Mouse (Mus musculus): ENCODE measurements at regions not wholly inside any gene's neighbourhood (a gene's known extent, or its start where the extent isn't known, plus 50 kb on each side); places are given as distances from the start of the nearest gene placed in this dataset.
A peak's percentile ranks its signal among the peaks of the same experiment; 100 is the strongest.

GRCm38 (mm10) chr15:97607617-97608206 lies 97.9 kb downstream of the Rpap3 start:
- no peaks in the 10 kb centered on the region for H3K27me3 ChIP-seq (ENCODE audit: control insufficient read depth, insufficient read depth, low read length)
- no peaks in the 10 kb centered on the region for H3K4me1 ChIP-seq (ENCODE audit: control insufficient read depth, insufficient read depth, low read length)
- H3K9ac ChIP-seq (ENCODE audit: low read depth, low read length), result no peak overlapping the region
- DNase-seq, result no peak
- H3K27ac ChIP-seq, result no peak overlapping the region
- WGBS, result 84% methylated on average over 15 of the region's 15 CpGs
- no peak for TF ChIP-seq CTCF (IDR thresholded peaks at IDR 0.05)
- no peak for TF ChIP-seq EP300 (IDR thresholded peaks at IDR 0.05; ENCODE audit: insufficient read depth, low read depth, low read length)
- no peak for TF ChIP-seq POLR2A (IDR thresholded peaks at IDR 0.05; ENCODE audit: insufficient read depth, low read depth, low read length)
- intact Hi-C loops (cut with DNase I), result no loop called here
- H3K36me3 ChIP-seq (ENCODE audit: control insufficient read depth, insufficient read depth, low read length), result no peaks in the 10 kb centered on the region
- no peaks in the 10 kb centered on the region for H3K79me2 ChIP-seq (replicated peaks; ENCODE audit: control insufficient read depth, insufficient read depth, low read length)
- H3K4me3 ChIP-seq, result no peak overlapping the region

GRCm38 (mm10) chr15:97606630-97607381 lies 98.8 kb downstream of the Rpap3 start:
- peak; percentile 24 to 26 for DNase-seq
- no peaks in the 10 kb centered on the region for H3K27me3 ChIP-seq (ENCODE audit: control insufficient read depth, insufficient read depth, low read length)
- H3K4me1 ChIP-seq (ENCODE audit: control insufficient read depth, insufficient read depth, low read length), result no peaks in the 10 kb centered on the region
- intact Hi-C loops (cut with DNase I), result no loop called here
- 14% methylated on average over 25 of the region's 25 CpGs for WGBS
- no peak overlapping the region for H3K27ac ChIP-seq
- no peak for TF ChIP-seq EP300 (IDR thresholded peaks at IDR 0.05; ENCODE audit: insufficient read depth, low read depth, low read length)
- TF ChIP-seq POLR2A (IDR thresholded peaks at IDR 0.05; ENCODE audit: insufficient read depth, low read depth, low read length), result no peak
- TF ChIP-seq CTCF (IDR thresholded peaks at IDR 0.05), result no peak
- peak overlapping the region; percentile 12; the same call in 1 of the 2 replicates for H3K4me3 ChIP-seq
- no peaks in the 10 kb centered on the region for H3K36me3 ChIP-seq (ENCODE audit: control insufficient read depth, insufficient read depth, low read length)
- no peak overlapping the region for H3K9ac ChIP-seq (ENCODE audit: low read depth, low read length)
- no peaks in the 10 kb centered on the region for H3K79me2 ChIP-seq (replicated peaks; ENCODE audit: control insufficient read depth, insufficient read depth, low read length)

- Histone ChIP-seq H3K79me2 (replicated peaks; ENCODE audit: control insufficient read depth, insufficient read depth, low read length) (no peaks in the 10 kb centered on the region), H3K27ac (no peak overlapping the region), H3K27me3 (ENCODE audit: control insufficient read depth, insufficient read depth, low read length) (no peaks in the 10 kb centered on the region), H3K4me3 (peak overlapping the region; percentile 12; the same call in 1 of the 2 replicates), H3K36me3 (ENCODE audit: control insufficient read depth, insufficient read depth, low read length) (no peaks in the 10 kb centered on the region), H3K4me1 (ENCODE audit: control insufficient read depth, insufficient read depth, low read length) (no peaks in the 10 kb centered on the region), H3K9ac (ENCODE audit: low read depth, low read length) (no peak overlapping the region)
- TF ChIP-seq CTCF (IDR thresholded peaks at IDR 0.05), result no peak
- TF ChIP-seq EP300 (IDR thresholded peaks at IDR 0.05; ENCODE audit: insufficient read depth, low read depth, low read length), result no peak
- TF ChIP-seq POLR2A (IDR thresholded peaks at IDR 0.05; ENCODE audit: insufficient read depth, low read depth, low read length), result no peak
- DNase-seq, result no peak
- WGBS, result 49% methylated on average over 6 of the region's 6 CpGs
- intact Hi-C loops (cut with DNase I), result no loop called here
Measured at GRCm38 (mm10) chr15:97606232-97606629, 99.4 kb downstream of the Rpap3 start.

- no peak overlapping the region for H3K27ac ChIP-seq
- intact Hi-C loops (cut with DNase I), result no loop called here
- 94% methylated on average over 7 of the region's 7 CpGs for WGBS
Measured at GRCm38 (mm10) chr15:97605791-97606190, 99.8 kb downstream of the Rpap3 start.

GRCm38 (mm10) chr15:97603492-97603891 lies 102.1 kb downstream of the Rpap3 start:
- WGBS, result 38% methylated on average over 6 of the region's 6 CpGs
- no peaks in the 10 kb centered on the region for H3K4me1 ChIP-seq (ENCODE audit: control insufficient read depth, insufficient read depth, low read length)
- no peak overlapping the region for H3K9ac ChIP-seq (ENCODE audit: low read depth, low read length)
- DNase-seq, result no peak
- peak; percentile 62 for TF ChIP-seq CTCF (IDR thresholded peaks at IDR 0.05)
- TF ChIP-seq POLR2A (IDR thresholded peaks at IDR 0.05; ENCODE audit: insufficient read depth, low read depth, low read length), result no peak
- no peak for TF ChIP-seq EP300 (IDR thresholded peaks at IDR 0.05; ENCODE audit: insufficient read depth, low read depth, low read length)
- no peaks in the 10 kb centered on the region for H3K79me2 ChIP-seq (replicated peaks; ENCODE audit: control insufficient read depth, insufficient read depth, low read length)
- H3K27me3 ChIP-seq (ENCODE audit: control insufficient read depth, insufficient read depth, low read length), result no peaks in the 10 kb centered on the region
- H3K4me3 ChIP-seq, result no peak overlapping the region
- no peak overlapping the region for H3K27ac ChIP-seq
- H3K36me3 ChIP-seq (ENCODE audit: control insufficient read depth, insufficient read depth, low read length), result no peaks in the 10 kb centered on the region
- intact Hi-C loops (cut with DNase I), result no loop called here

More at GRCm38 (mm10) chr15:97605791-97606190, 99.8 kb downstream of the Rpap3 start:
- H3K4me3 ChIP-seq, result no peak overlapping the region
- H3K4me1 ChIP-seq (ENCODE audit: control insufficient read depth, insufficient read depth, low read length), result no peaks in the 10 kb centered on the region
- no peaks in the 10 kb centered on the region for H3K36me3 ChIP-seq (ENCODE audit: control insufficient read depth, insufficient read depth, low read length)
- H3K9ac ChIP-seq (ENCODE audit: low read depth, low read length), result no peak overlapping the region
- no peaks in the 10 kb centered on the region for H3K27me3 ChIP-seq (ENCODE audit: control insufficient read depth, insufficient read depth, low read length)
- H3K79me2 ChIP-seq (replicated peaks; ENCODE audit: control insufficient read depth, insufficient read depth, low read length), result no peaks in the 10 kb centered on the region
- DNase-seq, result no peak
- no peak for TF ChIP-seq CTCF (IDR thresholded peaks at IDR 0.05)
- no peak for TF ChIP-seq POLR2A (IDR thresholded peaks at IDR 0.05; ENCODE audit: insufficient read depth, low read depth, low read length)
- no peak for TF ChIP-seq EP300 (IDR thresholded peaks at IDR 0.05; ENCODE audit: insufficient read depth, low read depth, low read length)

GRCm38 (mm10) chr15:97598270-97598669 lies 107.4 kb downstream of the Rpap3 start:
- TF ChIP-seq POLR2A (IDR thresholded peaks at IDR 0.05; ENCODE audit: insufficient read depth, low read depth, low read length) (no peak), CTCF (IDR thresholded peaks at IDR 0.05) (no peak), EP300 (IDR thresholded peaks at IDR 0.05; ENCODE audit: insufficient read depth, low read depth, low read length) (no peak)
- 37% methylated on average over 8 of the region's 8 CpGs for WGBS
- no peaks in the 10 kb centered on the region for H3K27me3 ChIP-seq (ENCODE audit: control insufficient read depth, insufficient read depth, low read length)
- no peak overlapping the region for H3K27ac ChIP-seq
- no peaks in the 10 kb centered on the region for H3K36me3 ChIP-seq (ENCODE audit: control insufficient read depth, insufficient read depth, low read length)
- H3K79me2 ChIP-seq (replicated peaks; ENCODE audit: control insufficient read depth, insufficient read depth, low read length), result no peaks in the 10 kb centered on the region
- H3K4me3 ChIP-seq, result no peak overlapping the region
- H3K4me1 ChIP-seq (ENCODE audit: control insufficient read depth, insufficient read depth, low read length), result peaks cover 6% of the 10 kb centered on the region
- no peak for DNase-seq
- H3K9ac ChIP-seq (ENCODE audit: low read depth, low read length), result no peak overlapping the region
- intact Hi-C loops (cut with DNase I), result loop anchor here (5.0 kb wide), 1 partner anchor 64 kb away; no protein-coding TSS in a partner anchor

All from heart, adult 2 months (tissue).